Mouse (Mus musculus): ENCODE data around the gene Olfr1200. TPM values are rescaled to one million over a fixed set of nuclear protein-coding genes. Genes with fewer than 3 reads are reported as not detected.

Olfr1200 gene
- total RNA-seq (2021) = not detected
- long read RNA-seq = 0 reads

DNA sequence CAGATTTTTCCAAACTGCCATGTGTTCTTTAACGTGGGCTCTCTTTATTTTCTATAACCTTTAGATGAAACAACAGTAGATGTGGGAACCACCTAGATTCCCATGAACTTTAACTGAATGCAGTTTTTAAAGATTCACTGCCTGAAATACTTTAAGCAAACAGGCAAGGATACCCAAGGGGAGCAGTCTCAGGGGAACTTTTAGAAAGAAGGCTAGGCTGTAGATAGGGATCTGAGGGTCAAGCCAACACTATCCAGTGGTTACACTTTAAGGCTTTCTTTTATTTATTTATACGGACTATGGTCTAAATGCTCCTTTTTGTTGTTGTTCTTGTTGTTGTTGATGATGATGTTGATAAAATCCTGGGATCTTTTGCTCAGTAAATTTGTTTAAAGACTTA lies at the start of gene Olfr1200:
Olfr1200 (minus strand) TSS at position 101 of the 400 bp plus-strand sequence.
- DNase-seq (ENCODE audit: low spot score in 2 of 2) = no peak

DNA sequence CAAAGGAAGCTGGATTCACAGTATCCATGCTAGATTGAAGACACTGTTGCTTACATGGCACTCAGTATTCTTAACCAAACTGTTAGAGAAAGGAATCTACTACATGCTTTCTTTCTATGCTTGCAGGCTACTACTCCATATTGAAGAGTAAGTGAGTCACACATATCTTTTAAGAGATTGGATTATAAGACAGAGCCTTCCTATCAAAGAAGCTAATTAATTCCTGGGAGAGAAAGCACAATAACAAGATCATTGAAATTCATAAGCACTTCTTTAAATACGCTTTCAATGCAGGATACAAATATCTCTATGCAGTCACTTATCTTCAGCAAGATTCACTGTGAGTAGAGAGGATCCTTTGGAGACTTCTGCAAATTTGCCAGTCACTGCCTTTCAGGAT lies 43.9 kb upstream of the Olfr1200 start, which contains the start of gene Olfr1202:
Olfr1202 (plus strand) TSS at position 301 of the 400 bp plus-strand sequence.
- DNase-seq (ENCODE audit: low spot score in 2 of 2) = no peak

DNA sequence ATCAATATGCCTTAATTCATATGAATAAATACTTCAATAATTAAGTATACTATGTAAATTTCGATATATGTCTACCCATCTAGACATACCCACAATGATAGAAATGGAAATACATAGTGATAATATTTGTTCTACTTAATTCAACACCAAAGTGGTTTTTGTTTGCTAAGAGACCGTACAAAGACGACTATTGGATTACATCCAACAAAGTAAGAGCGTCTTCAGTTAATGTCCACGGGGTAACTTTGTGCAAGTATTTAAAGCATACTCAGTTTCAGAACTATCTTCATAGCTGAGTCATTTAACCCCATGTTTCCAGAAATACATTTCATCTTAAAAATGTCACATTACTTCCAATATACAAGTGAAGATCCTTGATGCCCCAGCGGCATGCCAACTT lies 22.4 kb upstream of the Olfr1200 start, which contains the start of gene Olfr1201:
Olfr1201 (plus strand) TSS at position 301 of the 400 bp plus-strand sequence.
- no peak for DNase-seq (ENCODE audit: low spot score in 2 of 2)

DNA sequence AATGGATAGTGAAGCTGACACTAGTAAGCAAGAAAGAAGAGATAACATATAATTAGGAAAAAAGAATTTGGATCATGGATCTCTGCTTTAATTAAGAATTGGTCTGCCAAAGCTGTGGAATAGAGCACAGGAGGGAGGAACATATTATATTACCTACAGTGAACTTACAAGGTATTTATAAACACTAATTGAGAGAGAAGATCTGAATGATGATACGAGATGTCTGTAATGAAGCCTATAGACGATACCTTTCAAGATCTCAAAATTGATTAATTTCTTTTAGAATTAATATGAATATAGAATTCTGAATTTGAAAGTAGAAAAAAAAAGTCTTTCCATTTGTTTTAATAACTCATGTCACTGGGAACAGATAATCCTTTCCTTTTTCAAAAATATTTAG lies 9.9 kb downstream of the Olfr1200 start, which contains the start of gene Olfr1199:
Olfr1199 (minus strand) TSS at position 101 of the 400 bp plus-strand sequence.
- DNase-seq (ENCODE audit: low spot score in 2 of 2) = no peak

DNA sequence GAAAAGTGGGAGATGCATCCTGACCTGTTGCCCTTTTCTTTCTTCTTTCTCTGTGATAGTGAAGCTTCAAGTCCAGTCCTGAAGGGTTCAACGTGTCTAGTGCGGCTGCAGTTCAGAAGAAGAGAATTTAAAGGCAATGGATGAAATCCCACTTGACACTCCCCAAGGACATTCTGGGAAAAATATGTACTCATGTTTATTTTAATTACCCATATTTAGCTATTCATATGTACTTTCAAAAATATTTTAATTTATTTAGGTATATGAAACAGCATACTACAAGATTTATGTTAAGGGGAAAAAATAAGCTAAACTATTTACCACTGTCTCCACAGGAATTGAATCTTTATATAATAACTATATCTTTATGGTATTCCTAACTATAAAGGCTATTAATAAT lies 19.0 kb downstream of the Olfr1200 start, which contains the start of gene Olfr1198:
Olfr1198 (minus strand) TSS at position 101 of the 400 bp plus-strand sequence.
- no peak for DNase-seq (ENCODE audit: low spot score in 2 of 2)

DNA sequence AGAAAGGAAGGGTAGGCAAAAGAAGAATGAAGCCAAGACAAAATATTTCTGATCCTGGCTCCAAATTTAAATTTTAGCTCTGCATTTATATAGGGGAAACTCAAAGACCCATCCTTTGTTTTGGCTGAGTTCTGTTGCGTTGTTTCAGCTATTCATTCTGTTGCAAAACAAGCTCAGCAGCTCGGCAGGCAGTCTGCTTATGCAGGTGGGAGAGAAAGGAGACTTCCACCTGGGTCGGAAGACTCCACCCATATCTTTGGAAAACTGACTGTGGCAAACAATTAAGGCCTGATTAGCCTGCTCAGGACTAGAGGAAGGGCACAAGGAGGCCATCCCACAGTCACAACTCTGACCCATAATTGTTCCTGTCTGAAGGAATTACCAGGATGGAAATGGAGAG lies 26.9 kb downstream of the Olfr1200 start:
- DNase-seq (ENCODE audit: low spot score in 2 of 2) = no peak

DNA sequence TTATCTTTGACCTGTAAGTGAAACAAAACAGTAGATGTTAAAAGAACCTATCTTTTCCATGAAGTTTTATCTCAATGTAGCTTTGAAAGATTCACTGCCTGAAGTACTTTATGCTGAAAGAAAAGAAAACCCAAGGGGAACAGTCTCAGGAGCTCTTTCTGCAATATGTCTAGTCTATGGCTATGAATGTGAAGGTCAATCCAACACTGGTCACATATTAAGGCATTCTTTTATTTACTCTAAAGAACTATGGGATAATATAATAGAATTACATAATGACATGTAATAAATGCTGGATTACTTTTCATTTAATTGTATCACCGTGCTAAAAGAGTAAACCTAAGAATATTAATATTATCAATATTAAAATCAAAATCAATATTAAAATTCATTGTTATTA lies 38.0 kb downstream of the Olfr1200 start, which contains the start of gene Olfr1197:
Olfr1197 (minus strand) TSS at position 101 of the 400 bp plus-strand sequence.
- DNase-seq (ENCODE audit: low spot score in 2 of 2) = no peak

Other genes with a start within 250 kb of the Olfr1200 start
- not detected for gene Olfr1188, start 213.6 kb downstream of the Olfr1200 start, total RNA-seq (2021)
- gene Olfr1189, start 184.0 kb downstream of the Olfr1200 start, total RNA-seq (2021) = not detected
- gene Olfr1191-ps1, start 129.9 kb downstream of the Olfr1200 start, total RNA-seq (2021) = not detected
- gene Olfr1192-ps1, start 122.0 kb downstream of the Olfr1200 start, total RNA-seq (2021) = not detected
- not detected for gene Olfr1193, start 94.9 kb downstream of the Olfr1200 start, total RNA-seq (2021)
- not detected for gene Olfr1195, start 81.3 kb downstream of the Olfr1200 start, total RNA-seq (2021)
- gene Olfr1196, start 65.9 kb downstream of the Olfr1200 start, total RNA-seq (2021) = not detected
- not detected for gene Olfr1197, start 38.1 kb downstream of the Olfr1200 start, total RNA-seq (2021)
- gene Olfr1198, start 19.1 kb downstream of the Olfr1200 start, total RNA-seq (2021) = not detected
- not detected for gene Olfr1199, start 10.0 kb downstream of the Olfr1200 start, total RNA-seq (2021)
- gene Olfr1201, start 22.5 kb upstream of the Olfr1200 start, total RNA-seq (2021) = not detected
- under 1 TPM in 1 of 2 experiments, not detected in 1; 0.09 TPM for gene Olfr1202, start 44.0 kb upstream of the Olfr1200 start, total RNA-seq (2021)
- not detected for gene Olfr1205, start 59.2 kb upstream of the Olfr1200 start, total RNA-seq (2021)
- gene Olfr1204, start 78.8 kb upstream of the Olfr1200 start, total RNA-seq (2021) = not detected
- gene Olfr1206, start 92.7 kb upstream of the Olfr1200 start, total RNA-seq (2021) = not detected
- gene Olfr1208, start 131.8 kb upstream of the Olfr1200 start, total RNA-seq (2021) = not detected
- gene Olfr1209, start 144.7 kb upstream of the Olfr1200 start, total RNA-seq (2021) = not detected
- not detected for gene Olfr1211, start 167.6 kb upstream of the Olfr1200 start, total RNA-seq (2021)
- gene Olfr1212, start 183.5 kb upstream of the Olfr1200 start, total RNA-seq (2021) = not detected
- gene Gm13762, start 209.8 kb upstream of the Olfr1200 start, total RNA-seq (2021) = not detected
- gene Olfr1214, start 222.2 kb upstream of the Olfr1200 start, total RNA-seq (2021) = not detected
- not detected for gene Olfr1215, start 236.5 kb upstream of the Olfr1200 start, total RNA-seq (2021)
- gene Olfr1216, start 247.9 kb upstream of the Olfr1200 start, total RNA-seq (2021) = not detected